Mouse (Mus musculus) thymus, postnatal 0 days (tissue): ENCODE measurements around the gene Bola2. TPM values are rescaled to one million over a fixed set of nuclear protein-coding genes. Genes with fewer than 3 reads are reported as not detected.
"Not testable (repeated sequence)": the region's sequence is repeated elsewhere in the genome, so short reads cannot be mapped to it uniquely, and the experiment has no call there.

Experiments
- DNase-seq: peaks from one replicate; pipeline ENCODE4 v3.0.0-alpha.2; 2015; ENCODE audit warnings: low spot score
- polyA plus RNA-seq: library from polyadenylated mRNA; unstranded; fragments of >200 nt; fragmentation: Nextera tagmentation; extraction: Ambion mirVana; gene quantifications from 2 replicates; pipeline ENCODE4 v1.2.1, GENCODE M21; 2015

The Bola2 gene
- 154 and 155 TPM in 2 replicates for polyA plus RNA-seq

DNA sequence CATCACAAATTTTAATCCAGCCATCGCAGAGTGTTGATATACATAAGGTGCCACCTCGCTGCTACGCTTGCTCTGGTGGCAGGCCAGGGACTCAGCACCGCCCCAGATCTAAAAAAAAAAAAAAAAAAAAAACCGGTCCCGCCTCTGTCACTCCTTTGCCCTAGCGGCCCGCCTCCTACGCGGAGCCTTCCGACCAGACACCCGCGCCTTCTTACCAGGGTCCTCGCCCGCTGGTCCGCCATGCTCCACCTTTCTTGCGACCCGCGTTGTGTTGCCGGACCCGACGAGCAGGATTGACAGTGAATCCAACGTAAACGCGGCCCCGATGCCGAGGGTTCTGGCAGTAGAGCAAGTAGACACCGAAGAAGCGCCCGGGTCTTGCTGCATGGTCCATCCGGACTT is at the start of gene Bola2:
Bola2 (plus strand) TSS at position 192 of the 402 bp plus-strand sequence.
- peak; percentile 83 for DNase-seq

DNA sequence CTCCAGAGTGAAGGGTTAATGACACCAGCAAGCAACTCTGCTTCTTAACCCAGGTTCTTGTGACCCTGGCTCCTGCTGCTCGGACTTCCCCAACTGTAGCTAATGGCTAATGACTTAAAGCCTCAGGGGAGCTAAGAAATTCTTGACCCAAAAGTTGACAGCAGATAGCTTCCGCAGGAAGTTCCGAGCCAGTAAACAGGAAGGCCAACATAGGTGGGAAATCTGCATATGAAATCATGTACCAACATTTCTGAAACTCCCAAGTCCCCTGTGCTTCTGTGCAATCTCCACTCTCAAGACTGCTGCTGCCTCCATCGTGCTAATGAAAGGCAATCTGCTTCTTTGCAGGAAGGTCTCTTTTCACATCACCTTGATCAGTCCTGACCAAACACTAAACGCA is 49.5 kb upstream of the Bola2 start:
- DNase-seq, result no peak

DNA sequence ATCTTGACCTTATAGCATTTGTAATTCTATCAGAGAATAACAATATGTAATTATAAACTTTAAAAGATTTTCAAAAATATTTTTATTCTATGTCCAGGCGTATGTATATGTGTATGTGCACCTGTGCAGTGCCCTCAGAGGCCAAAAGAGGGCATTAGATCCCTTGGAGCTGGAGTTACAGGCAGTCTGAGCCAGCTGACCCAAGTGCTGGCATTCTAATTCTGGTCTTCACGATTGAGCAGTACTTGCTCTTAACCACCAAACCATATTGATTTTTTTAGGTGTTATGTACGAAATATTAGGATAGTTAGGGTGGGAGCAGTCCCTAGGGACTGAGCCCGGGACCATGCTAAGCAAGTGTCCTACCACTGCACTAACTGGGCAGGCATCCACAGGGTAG is 46.7 kb upstream of the Bola2 start:
- DNase-seq, result no peak

DNA sequence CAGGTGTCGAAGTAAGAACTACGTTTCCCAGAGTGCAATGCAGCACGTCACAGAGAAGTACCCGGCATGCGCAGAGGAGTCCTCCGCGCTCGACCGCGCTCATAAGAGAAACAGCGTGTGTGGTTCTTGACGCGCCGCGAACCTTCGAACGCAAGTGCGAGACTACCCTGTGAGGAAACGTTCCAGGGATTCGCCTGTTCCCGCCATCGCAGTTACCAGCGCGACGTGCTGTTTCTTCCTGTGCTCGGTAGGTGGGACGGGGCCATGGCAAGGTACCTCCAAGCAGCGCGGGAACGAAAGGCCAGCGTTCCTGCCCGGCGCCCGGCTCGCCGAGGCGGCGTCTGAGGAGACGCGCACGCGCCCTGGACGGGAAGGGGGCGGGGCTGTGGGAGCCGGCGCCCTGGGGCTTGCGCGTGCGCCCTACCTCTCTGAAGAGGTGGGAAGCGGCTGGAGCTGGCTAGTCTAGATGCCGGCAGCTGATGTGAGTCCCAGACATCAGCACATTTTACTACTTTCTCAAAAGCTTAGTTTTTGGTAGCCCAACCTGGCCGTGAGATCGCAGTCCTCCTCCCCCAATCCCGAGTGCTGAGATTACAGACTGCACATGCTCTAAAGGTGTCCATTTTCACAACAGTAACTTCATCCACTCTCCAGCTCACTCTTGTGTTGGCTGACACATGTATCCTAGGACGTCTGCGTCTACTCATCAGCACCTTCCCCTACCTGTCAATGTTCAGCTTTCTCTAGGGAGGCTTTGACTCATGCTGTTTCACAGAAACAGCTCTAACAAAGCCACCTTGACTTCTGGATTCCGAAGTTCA is 45.8 kb upstream of the Bola2 start, which contains the start of gene Sgf29:
Sgf29 (plus strand) TSS at position 79 of the 821 bp plus-strand sequence.
- DNase-seq, result peak; percentile 93

DNA sequence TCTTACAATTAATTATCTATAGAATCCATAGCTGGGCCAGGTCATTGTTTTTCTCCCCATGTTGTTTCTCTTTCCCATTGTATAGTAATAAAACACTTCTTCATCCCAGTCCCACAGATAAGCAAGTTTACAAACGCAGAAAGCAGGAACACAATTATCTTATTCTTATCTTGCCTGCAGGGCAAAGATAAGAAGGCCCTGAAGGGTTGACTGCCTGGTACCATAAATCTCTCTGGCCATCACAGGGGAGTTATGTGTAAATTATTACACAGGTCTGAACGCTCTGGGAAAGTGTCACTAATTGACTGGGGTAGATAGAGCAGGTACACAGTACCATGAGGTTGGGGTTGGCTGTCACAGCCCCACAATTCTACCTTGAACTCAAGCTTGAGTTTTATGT is 44.3 kb upstream of the Bola2 start:
- no peak for DNase-seq

DNA sequence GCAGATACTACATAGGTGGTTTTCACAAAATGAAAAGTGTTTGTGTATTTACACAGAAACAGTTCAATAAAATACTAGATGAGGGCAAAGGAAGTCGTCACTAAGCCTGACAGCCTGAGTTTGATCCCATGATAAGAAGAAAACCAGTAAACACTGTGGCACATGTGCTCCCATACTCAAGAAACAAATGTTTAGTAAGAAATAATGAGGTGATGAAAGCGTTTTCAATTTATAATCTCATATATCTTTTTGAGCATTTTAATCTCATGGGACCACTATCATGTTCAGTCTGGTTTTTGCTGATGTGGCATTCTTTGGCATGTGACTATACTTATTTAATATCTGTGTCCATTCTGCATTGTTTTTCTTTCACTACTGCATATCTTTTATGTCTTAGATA is 41.2 kb upstream of the Bola2 start:
- DNase-seq, result peak; percentile 29

DNA sequence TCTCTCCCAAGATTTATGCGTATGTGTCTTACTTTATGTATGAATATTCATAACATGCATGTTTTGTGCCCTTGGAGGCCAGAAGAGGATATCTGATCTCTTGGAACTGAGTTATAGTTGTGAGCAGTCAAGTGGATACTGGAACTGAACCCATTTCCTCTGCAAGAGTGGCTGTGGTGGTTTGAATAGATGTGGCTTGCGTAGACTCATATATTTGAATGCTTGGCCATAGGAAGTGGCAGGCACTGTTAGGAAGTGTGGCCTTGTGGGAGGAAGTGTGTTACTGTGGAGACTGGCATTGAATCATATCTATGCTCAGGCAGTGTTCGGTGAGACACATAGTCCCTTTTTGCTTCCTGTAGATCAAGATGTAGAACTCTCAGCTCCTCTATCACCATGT is 39.5 kb upstream of the Bola2 start:
- peak; percentile 50 for DNase-seq

DNA sequence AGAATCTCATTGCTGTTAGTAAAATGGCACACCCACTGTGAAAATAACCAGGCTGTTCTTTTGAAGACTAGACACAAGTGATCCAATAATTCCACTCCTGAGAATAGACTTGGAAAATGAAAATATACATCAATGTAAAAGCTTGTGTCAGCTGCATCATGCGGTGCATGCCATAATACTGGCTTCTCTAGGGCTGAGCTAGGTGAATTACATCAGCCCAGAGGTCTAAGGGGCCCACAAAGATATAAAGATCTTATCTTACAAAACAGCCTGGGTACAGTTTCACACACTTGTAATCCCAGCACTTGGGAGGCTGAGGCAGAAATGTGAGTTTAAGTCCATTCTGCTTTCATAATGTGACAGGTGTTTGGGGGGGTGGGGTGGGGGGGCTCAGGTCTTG is 37.7 kb upstream of the Bola2 start:
- DNase-seq, result no peak

DNA sequence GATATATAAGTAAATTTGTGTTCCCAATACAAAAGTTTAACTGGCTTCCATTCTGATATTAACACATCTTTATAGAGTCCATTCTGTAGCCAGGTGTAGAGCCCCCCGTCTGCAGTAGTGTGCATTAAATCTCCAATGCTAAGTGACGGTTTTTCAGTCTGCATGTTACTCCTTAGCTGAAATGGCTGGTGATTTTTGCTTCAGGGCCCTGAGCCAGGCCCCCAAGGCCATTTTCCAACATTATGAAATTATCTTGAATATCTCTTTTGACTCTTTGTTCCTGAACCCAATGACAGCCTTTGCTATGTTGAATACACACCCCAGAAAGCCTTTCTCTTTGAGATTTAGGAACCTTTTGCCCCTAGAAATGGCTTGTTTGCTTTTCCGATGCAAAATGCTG is 35.4 kb upstream of the Bola2 start:
- DNase-seq, result no peak

DNA sequence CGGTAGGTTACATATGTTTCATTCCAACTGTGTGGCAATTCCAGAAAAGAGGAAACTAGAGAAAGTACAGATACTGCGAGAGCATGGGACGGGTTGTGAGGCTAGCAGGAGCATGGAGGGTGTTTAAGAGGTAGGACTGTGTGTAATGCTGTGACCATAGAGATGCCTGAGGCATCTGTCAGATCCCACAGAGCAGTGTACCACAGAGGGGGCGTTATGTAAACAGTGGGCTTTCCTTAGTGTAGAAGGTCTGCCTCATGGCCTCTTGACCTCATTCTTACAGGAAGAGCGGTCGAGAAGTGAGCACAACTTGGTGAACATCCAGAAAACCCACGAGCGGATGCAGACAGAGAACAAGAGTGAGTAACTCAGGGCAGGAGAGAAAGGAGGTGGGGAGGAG is 31.6 kb upstream of the Bola2 start:
- DNase-seq, result no peak

DNA sequence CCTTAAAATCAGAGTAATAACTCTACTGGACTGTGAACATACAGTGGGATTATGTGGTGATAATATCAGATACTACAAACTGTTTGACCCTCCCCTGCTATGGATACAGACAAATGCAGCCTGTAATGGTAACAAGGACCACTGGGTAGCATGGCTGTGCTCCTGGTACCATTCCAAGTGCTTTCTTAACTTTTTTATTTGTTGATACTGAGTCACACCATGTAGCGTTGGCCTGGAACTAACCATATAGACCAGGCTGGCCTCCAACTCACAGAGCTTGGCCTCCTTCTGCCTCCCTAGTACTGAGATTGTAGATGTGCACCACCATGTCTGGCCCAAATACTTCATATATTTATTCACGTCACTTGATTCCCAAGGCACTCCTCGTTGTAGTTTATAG is 29.9 kb upstream of the Bola2 start:
- no peak for DNase-seq

DNA sequence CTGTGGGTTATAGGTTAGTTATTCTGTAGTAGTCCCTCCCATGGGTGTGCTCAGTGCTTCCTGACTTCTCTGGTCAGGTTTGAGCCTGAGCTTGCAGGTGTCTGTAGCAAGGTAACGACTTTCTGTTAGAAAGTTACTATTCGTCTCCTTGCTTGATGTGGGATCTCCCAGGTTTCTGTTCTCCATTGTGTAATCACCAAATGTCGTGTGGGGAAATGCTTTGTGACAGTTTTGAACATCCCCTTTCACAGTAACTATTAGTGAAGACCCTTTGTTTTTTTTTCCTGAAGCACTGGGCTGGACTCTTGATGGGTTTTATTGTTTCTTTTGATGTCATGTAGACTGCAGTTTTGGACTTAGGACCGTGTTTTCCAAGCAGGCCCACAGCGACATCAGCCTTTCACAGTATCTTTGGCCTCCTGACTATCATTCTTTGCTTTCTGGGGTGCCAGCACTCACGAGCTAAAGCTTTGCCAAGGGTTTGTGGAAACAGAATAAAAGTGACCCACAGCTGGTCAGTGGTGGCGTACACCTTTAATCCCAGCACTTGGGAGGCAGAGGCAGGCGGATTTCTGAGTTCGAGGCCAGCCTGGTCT is 27.6 kb upstream of the Bola2 start:
- no peak for DNase-seq

DNA sequence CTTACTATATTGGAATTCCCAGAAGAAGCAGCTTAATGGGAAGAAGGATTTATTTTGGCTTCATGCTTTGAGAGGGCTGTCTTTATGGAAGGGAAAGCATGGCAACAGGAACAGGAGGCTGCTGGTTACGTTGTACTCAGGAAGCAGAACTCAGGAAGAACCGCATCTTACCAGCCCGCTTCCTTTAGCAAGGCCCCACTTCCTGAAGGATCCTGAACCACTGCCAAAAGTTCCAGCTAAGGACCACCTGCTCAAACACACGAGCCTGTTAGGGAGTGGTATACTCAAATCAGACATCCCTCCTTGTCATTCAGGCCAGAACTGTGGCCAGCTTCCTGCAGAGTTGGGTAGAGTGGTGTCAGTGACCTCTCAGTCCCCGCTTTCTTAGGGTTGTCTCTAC is 26.7 kb upstream of the Bola2 start:
- DNase-seq, result no peak

DNA sequence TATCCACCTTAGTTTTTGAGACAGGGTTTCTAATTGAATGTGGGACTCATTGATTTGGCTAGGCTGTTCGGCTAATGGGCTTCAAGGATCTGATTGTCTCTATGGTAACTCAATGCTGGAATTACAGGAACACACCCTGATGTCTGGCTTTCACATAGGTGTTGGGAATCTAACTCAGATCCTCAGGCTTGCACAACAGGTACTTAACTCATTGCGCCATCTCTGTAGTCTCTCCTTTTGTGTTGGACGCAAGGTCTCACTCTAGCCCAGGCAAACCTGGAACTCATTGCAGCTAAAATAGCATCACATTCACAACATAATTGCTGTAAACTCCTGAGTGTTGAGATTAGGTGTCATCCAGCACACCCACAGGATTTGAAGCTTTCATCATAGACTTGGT is 25.0 kb upstream of the Bola2 start:
- DNase-seq, result no peak

DNA sequence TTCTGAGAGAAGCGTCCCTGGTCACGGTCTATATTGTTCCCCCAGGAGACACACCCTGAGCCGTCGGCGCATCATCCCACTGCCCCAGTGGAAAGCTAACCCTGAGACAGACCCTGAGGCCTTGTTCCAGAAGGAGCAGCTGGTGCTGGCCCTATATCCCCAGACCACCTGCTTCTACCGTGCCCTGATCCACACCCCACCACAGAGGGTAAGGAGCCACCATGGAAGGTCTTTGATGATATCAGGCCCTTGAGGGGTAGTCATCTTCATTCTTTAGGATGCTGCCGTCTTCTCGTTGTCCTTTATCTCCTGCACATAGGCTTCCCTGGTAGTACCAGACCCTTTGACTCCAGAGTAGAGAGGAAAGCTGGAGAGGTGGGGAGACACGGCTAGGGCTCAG is 23.1 kb upstream of the Bola2 start:
- DNase-seq, result no peak

DNA sequence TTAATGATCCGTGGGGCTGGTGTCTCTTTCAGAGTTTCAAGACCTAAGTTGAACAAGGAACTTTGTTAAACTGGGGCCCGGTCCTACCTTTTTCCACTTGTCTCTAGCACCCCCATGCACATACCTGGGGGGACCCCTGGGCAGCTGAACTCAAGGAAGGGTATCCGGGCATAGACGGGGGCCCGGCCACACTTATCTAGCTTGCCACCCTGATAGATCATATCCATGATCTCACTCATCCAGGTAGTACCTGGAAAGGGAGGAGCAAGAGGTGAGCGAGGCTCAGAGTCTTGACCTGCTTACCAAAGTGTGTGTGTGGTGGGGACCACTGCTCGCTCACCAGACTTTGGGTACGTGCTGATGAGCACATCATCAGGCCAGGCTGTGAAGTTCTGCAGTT is 20.1 kb upstream of the Bola2 start:
- DNase-seq, result no peak

DNA sequence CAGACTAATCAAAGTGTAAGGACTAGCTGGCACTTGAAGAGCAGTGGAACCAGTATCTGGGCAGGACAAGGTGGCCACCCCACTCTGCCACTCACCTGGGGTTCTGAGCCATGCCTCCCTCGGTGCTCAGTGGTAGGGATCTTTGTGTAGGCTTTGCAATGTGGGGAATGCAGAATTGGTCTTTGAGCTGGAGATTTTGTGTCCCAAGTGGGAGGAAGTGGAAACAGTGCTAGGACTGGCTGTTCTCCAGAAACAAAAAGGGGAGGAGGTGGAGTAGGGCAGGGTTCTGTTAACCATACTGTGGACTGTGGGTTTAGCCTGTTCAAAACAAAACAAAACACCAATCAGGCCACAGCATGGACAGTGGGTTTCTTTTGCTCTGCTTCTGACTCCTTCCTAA is 19.0 kb upstream of the Bola2 start, which contains the start of gene Sult1a1:
Sult1a1 (minus strand) TSS at position 226 of the 400 bp plus-strand sequence.
- no peak for DNase-seq

DNA sequence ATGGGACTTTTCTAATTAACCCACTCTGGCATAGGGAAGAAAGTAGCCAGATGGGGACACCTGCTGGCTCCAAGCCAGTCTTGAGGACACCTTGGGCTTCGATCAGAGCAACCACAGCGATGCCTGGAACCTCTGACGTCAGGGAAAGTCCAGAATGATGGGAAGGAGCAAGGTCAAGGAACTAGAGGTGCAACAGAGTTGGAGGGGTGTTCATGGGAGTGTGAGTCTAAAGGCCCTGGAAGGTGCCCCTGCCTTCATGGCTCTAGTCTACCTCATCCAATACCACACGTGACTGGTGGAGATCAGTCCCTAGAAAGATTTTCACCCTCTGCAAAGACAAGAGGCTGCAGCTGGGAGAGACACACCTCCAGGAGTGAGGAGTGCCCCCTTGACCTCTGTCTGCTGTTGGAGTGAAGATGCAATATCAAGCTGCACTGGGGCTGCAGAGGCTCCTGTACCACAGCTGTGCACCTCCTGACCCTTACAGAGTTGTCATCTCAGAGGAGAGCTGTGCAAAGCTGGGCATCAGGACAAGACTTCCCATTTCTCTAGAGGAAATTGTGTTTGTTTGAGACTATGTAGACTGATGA is 18.5 kb upstream of the Bola2 start:
- DNase-seq, result no peak

DNA sequence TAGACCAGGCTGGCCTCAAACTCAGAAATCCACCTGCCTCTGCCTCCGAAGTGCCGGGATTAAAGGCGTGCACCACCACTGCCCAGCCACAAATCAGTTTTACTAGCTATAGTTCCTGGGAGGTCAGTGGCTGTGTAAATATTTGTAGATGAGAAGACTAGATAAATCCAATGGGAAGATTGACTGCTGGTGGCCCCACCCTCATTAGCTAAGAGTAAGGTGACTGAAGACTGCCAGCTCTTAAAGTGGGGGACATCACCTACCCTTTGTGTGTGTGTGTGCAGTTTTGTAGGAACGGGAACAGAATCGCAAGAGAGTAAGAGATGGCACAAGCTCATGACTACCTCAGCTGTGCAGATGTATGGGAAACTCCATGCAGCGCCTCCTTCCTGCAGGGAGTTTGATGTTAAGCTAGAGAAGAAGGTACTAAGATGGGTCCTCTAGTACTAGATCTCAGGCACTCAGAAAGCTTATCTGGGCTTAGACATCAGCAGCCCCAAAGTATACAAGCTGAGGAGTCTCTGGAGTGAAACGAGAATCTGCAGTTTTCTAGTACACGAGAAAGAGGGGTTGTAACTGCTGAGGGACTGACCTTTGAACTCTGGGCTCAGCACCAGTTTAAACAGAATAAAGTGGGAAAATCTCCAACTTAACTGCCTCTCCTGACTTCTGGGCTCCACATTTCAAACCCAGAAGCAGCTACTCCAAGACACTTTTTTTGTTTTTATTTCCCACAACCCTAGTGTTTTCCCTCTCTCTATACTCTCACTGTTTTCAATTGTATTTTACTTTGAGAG is 16.5 kb upstream of the Bola2 start:
- no peak for DNase-seq

DNA sequence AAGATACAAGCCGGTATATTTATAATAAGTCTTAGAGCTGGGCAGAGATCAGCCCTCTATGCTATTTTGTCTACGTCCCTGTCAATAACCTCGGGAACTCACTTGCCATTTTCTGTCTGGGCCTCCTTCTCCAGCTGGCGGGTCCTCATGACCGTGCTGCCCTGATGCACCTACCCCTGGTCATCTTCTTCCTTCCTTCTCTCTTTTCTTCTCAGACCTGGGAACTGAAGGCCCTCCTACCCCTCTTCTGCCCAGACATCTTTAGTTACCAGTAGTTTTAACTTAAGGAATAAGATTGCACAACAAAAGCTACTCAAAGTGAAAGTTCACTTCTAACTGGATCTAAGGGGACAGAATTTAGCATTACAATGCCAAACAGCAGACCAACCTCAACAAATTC is 15.5 kb upstream of the Bola2 start:
- DNase-seq, result no peak

DNA sequence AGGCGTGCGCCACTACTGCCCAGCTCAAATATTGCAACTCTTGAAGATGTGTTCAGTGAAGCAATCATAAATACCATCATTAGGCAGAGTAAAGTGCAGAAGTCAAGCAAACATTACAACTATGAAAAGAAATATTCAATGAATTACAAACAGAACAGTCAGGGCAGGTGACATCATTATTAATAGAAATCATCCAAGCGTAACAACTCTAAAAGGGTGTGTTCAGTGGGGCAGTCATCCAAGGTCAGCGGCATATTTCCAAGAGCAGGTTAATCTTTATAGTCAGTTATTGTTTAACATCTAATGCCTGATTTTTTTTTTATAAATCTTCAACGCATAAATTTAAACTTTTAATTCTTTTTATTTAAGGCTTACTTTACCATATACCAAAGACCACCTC is 14.0 kb upstream of the Bola2 start:
- no peak for DNase-seq

DNA sequence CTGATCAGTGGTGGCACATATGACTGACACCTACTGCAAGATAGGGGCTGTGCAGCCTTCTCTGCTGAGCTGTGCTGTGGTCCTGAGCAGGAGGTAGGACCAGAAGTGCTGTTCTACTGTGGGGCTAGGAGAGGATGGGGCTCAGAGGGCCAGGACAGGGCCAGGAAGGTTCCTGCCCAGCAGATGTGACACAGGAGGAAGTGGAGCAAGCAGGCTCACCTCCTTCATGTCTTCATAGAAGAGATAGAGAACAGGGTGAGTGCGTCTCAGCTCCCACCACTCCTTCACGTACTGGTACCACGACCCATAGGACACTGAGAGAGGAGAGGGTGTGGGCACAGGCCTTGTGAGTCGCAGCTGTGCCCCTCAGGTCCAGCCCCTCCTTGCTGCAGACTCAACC is 7.0 kb upstream of the Bola2 start:
- not testable (repeated sequence) for DNase-seq
